Mouse (Mus musculus): Measurements from ENCODE around the gene Nodal.
A peak's percentile ranks its signal among the peaks of the same experiment; 100 is the strongest.

GRCm38 (mm10) chr10:61416561-61416960 lies 1.2 kb upstream of the Nodal start:
- TF ChIP-seq CTCF (IDR thresholded peaks at IDR 0.05; ENCODE audit: low read depth, low read length): no peak
- TF ChIP-seq POLR2A (IDR thresholded peaks at IDR 0.05; ENCODE audit: insufficient read depth, low read length): no peak
- TF ChIP-seq EP300 (IDR thresholded peaks at IDR 0.05; ENCODE audit: insufficient read depth, low read depth, low read length): peak; percentile 72; the same call in 1 of the 2 replicates

All from ES-Bruce4 (cell line).